Mouse (Mus musculus) spleen, adult 2 months (tissue): ENCODE data around the gene Doc2g. TPM values are rescaled to one million over a fixed set of nuclear protein-coding genes. Genes with fewer than 3 reads are reported as not detected.
A peak's percentile ranks its signal among the peaks of the same experiment; 100 is the strongest.

ENCODE experiments used
- DNase-seq, 2 experiments: peaks; one replicate each; pipeline versions ENCODE4 v3.0.0 to v3.0.0-alpha.2; 2012 to 2021; ENCODE audit warnings: low spot score in 2 of 2, low read depth in 1 of 2
- H3K27ac ChIP-seq: fragments of 200-500 bp; 2 replicates; pipeline ENCODE4 v1.5.1; 2012; ENCODE audit warnings: low read length, inconsistent platforms; ENCODE audit not compliant: insufficient read depth
- H3K27me3 ChIP-seq: fragments of 200-500 bp; 2 replicates; pipeline ENCODE4 v1.6.1; 2012; ENCODE audit warnings: mild to moderate bottlenecking, moderate library complexity, low read length, inconsistent platforms; ENCODE audit not compliant: control insufficient read depth, insufficient read depth
- H3K36me3 ChIP-seq: fragments of 200-500 bp; 2 replicates; pipeline ENCODE4 v1.6.1; 2012; ENCODE audit warnings: mild to moderate bottlenecking, low read length, inconsistent platforms; ENCODE audit not compliant: control insufficient read depth, insufficient read depth
- H3K4me1 ChIP-seq: fragments of 200-500 bp; 2 replicates; pipeline ENCODE4 v1.6.1; 2011; ENCODE audit warnings: inconsistent platforms; ENCODE audit not compliant: control insufficient read depth, insufficient read depth, insufficient read length
- H3K4me3 ChIP-seq: fragments of 200-500 bp; 2 replicates; pipeline ENCODE4 v1.5.1; 2011; ENCODE audit warnings: mild to moderate bottlenecking, inconsistent platforms; ENCODE audit not compliant: insufficient read depth, insufficient read length; ENCODE audit errors: extremely low read depth
- CTCF ChIP-seq: fragments of 200-500 bp; IDR thresholded peaks from 2 replicates; pipeline ENCODE4 v1.5.1; 2011; ENCODE audit warnings: mild to moderate bottlenecking, inconsistent platforms; ENCODE audit not compliant: insufficient read depth, insufficient read length, insufficient replicate concordance; ENCODE audit errors: extremely low read depth
- POLR2A ChIP-seq: fragments of 200-500 bp; IDR thresholded peaks from 2 replicates; pipeline ENCODE4 v1.6.1; 2011; ENCODE audit warnings: low read depth, low read length, inconsistent platforms
- whole genome bisulfite sequencing: fragments of 180-500 bp; shearing (Covaris S2); methylation state at CpG from one replicate; pipeline ENCODE4 v1.1.7; 2018; 5-methylcytosine and 5-hydroxymethylcytosine counted together
- polyA plus RNA-seq: library from polyadenylated mRNA; depleted of rRNA; stranded (reverse); fragments of >200 nt; gene quantifications from 2 replicates; pipeline ENCODE4 v1.2.3, GENCODE M21; 2012

Doc2g gene
- polyA plus RNA-seq, 1 experiment, result 13.7 TPM

DNA sequence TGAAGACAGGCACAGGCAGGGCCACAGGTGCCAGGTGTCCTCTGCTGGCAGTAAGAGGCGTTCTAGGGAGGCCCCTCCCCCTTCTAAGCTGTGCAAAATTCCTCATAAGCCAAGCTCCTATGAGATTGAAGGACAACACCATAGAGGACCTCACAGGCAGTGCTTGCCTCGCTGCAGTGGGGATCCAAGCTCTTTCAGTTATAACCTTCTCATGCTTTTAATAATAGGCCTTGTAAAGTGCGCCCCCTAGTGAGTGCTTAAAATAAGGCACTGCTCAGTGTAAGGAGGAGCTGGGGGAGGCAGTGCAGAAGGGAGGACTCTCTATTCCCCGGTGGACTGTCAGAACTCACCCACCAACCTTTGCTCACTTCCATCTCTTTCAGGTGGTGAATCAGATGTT, 22.8 kb upstream of the Doc2g start:
- whole genome bisulfite sequencing, result 13% methylated on average over 4 of the region's 4 CpGs

DNA sequence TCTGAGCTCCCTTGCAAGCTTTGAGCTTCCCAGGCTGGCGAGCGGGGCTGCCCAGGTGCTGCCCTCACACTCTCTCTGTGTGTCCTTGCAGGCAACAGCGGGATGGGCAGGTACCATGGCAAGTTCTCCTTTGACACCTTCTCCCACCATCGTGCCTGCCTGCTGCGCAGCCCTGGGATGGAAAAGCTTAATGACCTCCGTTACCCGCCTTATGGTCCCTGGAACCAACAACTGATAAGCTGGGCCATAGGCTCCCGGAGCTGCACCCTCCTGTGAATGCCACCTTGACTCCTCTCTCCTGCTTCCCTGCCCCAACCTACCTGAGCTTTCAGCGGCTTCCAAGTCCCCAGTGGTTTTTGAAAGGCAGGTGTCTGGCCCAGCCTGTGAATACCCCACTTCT, 22.2 kb upstream of the Doc2g start:
- Histone ChIP-seq H3K27me3 (no peaks in the 10 kb centered on the region), H3K4me1 (no peaks in the 10 kb centered on the region), H3K4me3 (no peak overlapping the region), H3K36me3 (no peaks in the 10 kb centered on the region), H3K27ac (no peak overlapping the region)
- no peak for DNase-seq
- no peak for TF ChIP-seq POLR2A
- no peak for TF ChIP-seq CTCF
- WGBS, result 88% methylated on average over 9 of the region's 9 CpGs

More for the DNA sequence above, 22.8 kb upstream of the Doc2g start:
- H3K4me1 ChIP-seq, result no peaks in the 10 kb centered on the region
- H3K27me3 ChIP-seq, result no peaks in the 10 kb centered on the region
- H3K36me3 ChIP-seq, result no peaks in the 10 kb centered on the region
- no peak overlapping the region for H3K27ac ChIP-seq
- no peak overlapping the region for H3K4me3 ChIP-seq
- no peak for TF ChIP-seq POLR2A
- peak; percentile 60; the same call in 1 of the 2 replicates for TF ChIP-seq CTCF
- DNase-seq, result peak; percentile 65 to 73

DNA sequence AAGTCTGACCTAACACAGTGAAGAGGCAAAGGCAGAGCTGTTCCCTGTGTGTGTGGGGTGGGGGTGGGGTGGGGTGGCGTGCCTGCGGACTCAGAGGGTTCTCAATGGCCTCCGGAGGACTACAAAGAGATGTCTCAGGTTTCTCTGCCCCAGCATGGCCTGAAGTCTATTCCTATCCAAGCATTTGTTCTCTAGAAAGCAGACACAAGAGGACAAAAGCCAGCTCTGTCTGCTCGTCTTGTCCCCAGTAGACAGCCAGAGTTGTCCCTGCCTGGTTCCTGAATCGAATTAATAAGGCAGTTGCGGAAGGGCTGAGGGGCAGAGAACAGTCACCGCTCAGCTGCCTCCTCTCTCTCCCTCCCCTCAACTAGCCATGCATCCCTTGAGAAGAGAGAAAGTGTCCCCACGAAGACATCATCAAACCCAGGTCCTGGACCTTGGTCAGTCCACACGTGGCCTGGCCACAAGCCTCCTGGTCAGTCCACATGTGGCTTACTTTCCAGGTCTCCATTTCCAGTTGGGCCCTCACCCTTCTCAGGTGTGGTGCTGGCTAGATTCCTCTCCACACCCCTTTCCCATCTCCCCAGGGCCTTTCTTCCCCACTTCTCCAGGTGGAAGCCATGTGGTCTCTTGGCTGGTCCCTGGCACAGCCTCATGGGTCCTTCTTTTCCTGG, 19.4 kb upstream of the Doc2g start:
- WGBS, result 89% methylated on average over 9 of the region's 9 CpGs
- H3K27ac ChIP-seq, result no peak overlapping the region
- H3K36me3 ChIP-seq, result no peaks in the 10 kb centered on the region
- no peaks in the 10 kb centered on the region for H3K4me1 ChIP-seq
- TF ChIP-seq POLR2A, result no peak
- no peak for TF ChIP-seq CTCF
- H3K4me3 ChIP-seq, result no peak overlapping the region
- no peak for DNase-seq
- no peaks in the 10 kb centered on the region for H3K27me3 ChIP-seq

DNA sequence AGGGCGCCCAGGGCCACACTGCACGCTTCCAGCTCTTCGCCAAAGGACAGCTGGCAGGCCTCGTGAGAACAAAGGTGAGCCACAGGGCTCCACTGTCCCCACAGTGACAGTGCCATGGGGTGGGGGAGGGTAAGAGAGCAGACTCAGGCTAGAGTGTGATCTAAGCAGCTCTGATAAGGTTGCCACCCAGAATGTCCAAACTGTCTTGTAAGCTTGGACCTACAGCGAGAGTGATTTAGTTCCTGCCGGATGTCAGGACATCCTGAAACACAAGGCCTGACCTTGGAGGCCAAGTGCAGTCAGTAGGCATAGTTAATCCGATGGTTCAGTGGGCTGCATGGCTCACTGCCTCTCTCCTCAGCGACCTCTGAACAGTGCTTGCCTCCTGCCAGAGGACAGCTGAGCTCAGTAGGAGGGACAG, 17.8 kb upstream of the Doc2g start:
- WGBS, result 29% methylated on average over 8 of the region's 8 CpGs
- DNase-seq, result no peak

DNA sequence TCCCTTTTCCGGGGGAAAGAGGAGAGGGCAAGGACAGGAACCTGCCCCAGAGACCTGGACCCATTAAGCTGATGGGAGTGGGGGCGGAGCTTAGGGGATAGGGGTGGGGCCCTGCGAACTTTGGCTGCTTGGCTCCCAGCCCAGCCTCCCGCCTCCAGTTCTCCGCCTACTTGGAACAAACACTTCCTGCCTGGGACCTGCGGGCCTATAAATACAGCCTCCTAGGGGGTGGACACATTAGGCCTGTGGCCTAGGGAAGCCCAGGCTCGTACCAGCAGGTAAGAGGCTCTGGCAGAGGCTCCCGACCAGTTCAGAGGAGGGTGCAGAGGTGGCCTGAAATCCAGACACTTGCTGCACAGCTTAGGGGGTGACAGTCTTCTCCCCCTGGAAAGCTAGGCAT, 16.8 kb upstream of the Doc2g start, which contains the start of gene Acy3:
TSS of gene Acy3 (plus strand) at position 237 of the 400 bp plus-strand sequence.
- no peaks in the 10 kb centered on the region for H3K36me3 ChIP-seq
- 34% methylated on average over 8 of the region's 8 CpGs for WGBS
- no peaks in the 10 kb centered on the region for H3K27me3 ChIP-seq
- DNase-seq, result no peak
- TF ChIP-seq CTCF, result no peak
- no peak for TF ChIP-seq POLR2A
- peak within 1 kb of the TSS; percentile 24; the same call in 1 of the 2 replicates for H3K27ac ChIP-seq
- no peak within 1 kb of the TSS for H3K4me3 ChIP-seq
- H3K4me1 ChIP-seq, result no peaks in the 10 kb centered on the region

More for the DNA sequence above, 17.8 kb upstream of the Doc2g start:
- H3K4me3 ChIP-seq, result no peak overlapping the region
- H3K36me3 ChIP-seq, result no peaks in the 10 kb centered on the region
- no peak overlapping the region for H3K27ac ChIP-seq
- no peaks in the 10 kb centered on the region for H3K27me3 ChIP-seq
- no peaks in the 10 kb centered on the region for H3K4me1 ChIP-seq
- TF ChIP-seq CTCF (no peak), POLR2A (no peak)

DNA sequence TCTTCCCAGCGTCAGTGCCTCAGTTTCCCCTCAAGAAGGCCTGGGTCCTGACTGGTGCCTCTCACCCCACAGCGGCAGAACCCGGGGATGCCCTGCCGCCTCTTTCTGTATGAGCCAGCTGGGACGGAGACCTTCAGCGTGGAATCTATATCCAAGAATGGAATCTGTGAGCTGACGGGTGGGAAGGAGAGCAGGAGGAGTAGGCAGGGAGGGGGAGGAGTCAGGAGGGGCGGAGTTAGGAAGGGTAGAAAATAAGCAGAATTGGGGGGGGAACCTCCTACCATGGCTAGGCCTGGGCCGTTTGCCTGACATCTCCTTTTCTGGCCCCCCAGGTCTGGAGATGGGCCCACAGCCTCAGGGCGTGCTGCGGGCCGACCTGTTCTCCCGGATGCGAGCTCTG, 15.0 kb upstream of the Doc2g start:
- TF ChIP-seq POLR2A (no peak), CTCF (no peak)
- DNase-seq, result no peak
- Histone ChIP-seq H3K27me3 (no peaks in the 10 kb centered on the region), H3K4me1 (no peaks in the 10 kb centered on the region), H3K36me3 (no peaks in the 10 kb centered on the region), H3K27ac (no peak overlapping the region), H3K4me3 (no peak overlapping the region)
- 97% methylated on average over 14 of the region's 14 CpGs for WGBS

DNA sequence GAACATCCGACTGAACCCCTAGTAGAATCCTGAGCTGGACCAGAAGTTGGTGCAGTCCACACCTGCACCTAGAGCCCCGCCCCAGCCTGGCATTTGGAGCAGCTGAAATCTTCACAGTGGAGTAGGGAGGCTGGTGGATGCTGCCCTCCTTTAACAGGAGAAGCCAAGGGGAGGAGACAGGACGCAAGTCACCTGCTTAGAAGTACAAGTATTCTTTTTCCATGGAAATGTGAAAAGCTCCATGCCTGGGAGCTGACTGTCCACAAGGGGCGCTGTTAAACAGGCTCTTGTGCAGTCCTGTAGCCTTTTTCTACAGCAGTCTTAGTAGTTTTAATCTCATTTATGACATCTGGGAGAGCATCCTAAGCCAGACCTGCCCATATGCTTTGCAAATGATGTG, 14.4 kb upstream of the Doc2g start:
- H3K27ac ChIP-seq, result no peak overlapping the region
- H3K4me3 ChIP-seq, result no peak overlapping the region
- H3K27me3 ChIP-seq, result no peaks in the 10 kb centered on the region
- DNase-seq, result no peak
- no peaks in the 10 kb centered on the region for H3K36me3 ChIP-seq
- no peaks in the 10 kb centered on the region for H3K4me1 ChIP-seq
- 97% methylated on average over 4 of the region's 4 CpGs for WGBS
- TF ChIP-seq POLR2A, result no peak
- TF ChIP-seq CTCF, result no peak
